Mouse (Mus musculus): Measurements from ENCODE around the gene Myef2.

DNA sequence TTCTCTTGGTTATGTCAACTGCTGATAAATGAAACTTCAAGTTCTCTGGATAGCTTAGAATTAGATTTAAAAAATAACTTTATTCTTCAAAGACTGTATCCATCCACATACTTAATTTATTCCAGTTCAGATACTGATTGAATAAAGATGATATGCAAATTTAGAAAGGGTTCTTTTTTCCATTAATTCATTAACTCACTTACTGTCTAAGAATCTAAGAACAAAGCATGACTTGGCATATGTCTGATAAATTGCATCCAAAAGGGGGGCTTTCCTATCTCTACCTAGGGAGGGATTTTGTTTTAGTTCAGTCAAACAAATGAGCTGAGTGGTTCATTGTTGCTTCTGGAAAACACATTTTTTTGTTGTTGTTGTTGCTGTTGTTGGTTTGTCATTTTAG lies 18.9 kb upstream of the Myef2 start:
- no peak for TF ChIP-seq POLR2A (IDR thresholded peaks at IDR 0.05; ENCODE audit: insufficient read depth, low read depth, low read length)
- no peak for TF ChIP-seq CTCF (IDR thresholded peaks at IDR 0.05)
- TF ChIP-seq EP300 (IDR thresholded peaks at IDR 0.05; ENCODE audit: insufficient read depth, low read depth, low read length), result no peak

All from heart, adult 2 months (tissue).